Mouse (Mus musculus) limb, embryonic 14.5 days (tissue): ENCODE measurements around the gene Nox4. TPM values are rescaled to one million over a fixed set of nuclear protein-coding genes. Genes with fewer than 3 reads are reported as not detected.

Experiments
- ATAC-seq: fragments of 200-750 bp; cut with Nextera tagmentation; 2 replicates; pipeline ENCODE4 v1.8.0; 2017; ENCODE audit warnings: low read depth, moderate number of reproducible peaks, moderate TSS enrichment; ENCODE audit not compliant: low FRiP score
- DNase-seq: peaks from one replicate; pipeline ENCODE4 v3.0.0-alpha.2; 2015; ENCODE audit warnings: low spot score
- H3K27ac ChIP-seq: fragments of 300-500 bp; sonication (generic); replicated peaks from 2 replicates; pipeline ENCODE4 v1.5.1; 2014; ENCODE audit warnings: low read depth, mild to moderate bottlenecking, low read length, moderate library complexity, mixed read lengths
- H3K27me3 ChIP-seq: fragments of 300-500 bp; sonication (generic); 2 replicates; pipeline ENCODE4 v1.6.1; 2014; ENCODE audit warnings: low read length, mixed read lengths; ENCODE audit not compliant: control insufficient read depth, insufficient read depth
- H3K36me3 ChIP-seq: fragments of 300-500 bp; sonication (generic); 2 replicates; pipeline ENCODE4 v1.6.1; 2014; ENCODE audit warnings: mild to moderate bottlenecking, low read length, moderate library complexity, mixed read lengths; ENCODE audit not compliant: control insufficient read depth, insufficient read depth
- H3K4me1 ChIP-seq: fragments of 300-500 bp; sonication (generic); 2 replicates; pipeline ENCODE4 v1.6.1; 2014; ENCODE audit warnings: antibody characterized with exemption, low read length, mixed read lengths; ENCODE audit not compliant: control insufficient read depth, insufficient read depth
- H3K4me2 ChIP-seq: fragments of 300-500 bp; sonication (generic); replicated peaks from 2 replicates; pipeline ENCODE4 v1.6.1; 2014; ENCODE audit warnings: low read depth, mild to moderate bottlenecking, low read length, moderate library complexity; ENCODE audit not compliant: severe bottlenecking
- H3K4me3 ChIP-seq: fragments of 300-500 bp; sonication (generic); replicated peaks from 2 replicates; pipeline ENCODE4 v1.5.1; 2014; ENCODE audit warnings: low read length
- H3K9ac ChIP-seq: fragments of 300-500 bp; sonication (generic); 2 replicates; pipeline ENCODE4 v1.6.1; 2014; ENCODE audit warnings: mild to moderate bottlenecking, low read depth, low read length, moderate library complexity; ENCODE audit not compliant: severe bottlenecking
- H3K9me3 ChIP-seq: fragments of 300-500 bp; sonication (generic); 2 replicates; pipeline ENCODE4 v1.6.1; 2016; ENCODE audit warnings: low read length; ENCODE audit not compliant: control insufficient read depth
- POLR2A ChIP-seq: fragments of 200-500 bp; IDR thresholded peaks from 2 replicates; pipeline ENCODE4 v1.8.0; 2012; ENCODE audit warnings: inconsistent platforms, mild to moderate bottlenecking, moderate library complexity, borderline replicate concordance; ENCODE audit not compliant: insufficient read depth, insufficient read length; ENCODE audit errors: extremely low read depth
- WGBS: fragments of 180-500 bp; shearing (Covaris S2); extraction: QIAGEN DNeasy Blood & Tissue Kit; methylation state at CpG from one replicate; pipeline ENCODE4 v1.1.7; 2014; 5-methylcytosine and 5-hydroxymethylcytosine counted together
- polyA plus RNA-seq, 2 experiments: library from polyadenylated mRNA; depleted of rRNA in 1 of 2; stranded (reverse) in 1 of 2; unstranded in 1 of 2; fragments of >200 nt; fragmentation: Nextera tagmentation in 1 of 2; extraction: Ambion mirVana in 1 of 2; gene quantifications; 2 replicates each; pipeline versions ENCODE4 v1.2.1 to v1.2.3; 2012 to 2014

Nox4 gene
- polyA plus RNA-seq, 2 experiments = 4.1 to 5.7 TPM

- H3K36me3 ChIP-seq = no peaks in the 10 kb centered on the region
- no peak overlapping the region for H3K4me3 ChIP-seq
- ATAC-seq (no peak), DNase-seq (no peak)
- no peak overlapping the region for H3K27ac ChIP-seq
- WGBS = 81% methylated on average over 1 of the region's 1 CpGs
- H3K4me2 ChIP-seq = no peak overlapping the region
- no peak for TF ChIP-seq POLR2A
- H3K9ac ChIP-seq = no peak overlapping the region
- H3K4me1 ChIP-seq = no peaks in the 10 kb centered on the region
- H3K9me3 ChIP-seq = no peaks in the 10 kb centered on the region
- no peaks in the 10 kb centered on the region for H3K27me3 ChIP-seq
These were observed 167.4 kb downstream of the Nox4 start for GRCm38 (mm10) chr7:87413271-87413670.

Other genes starting within 250 kb of the Nox4 start
- not detected in 2 replicates for gene Vmn2r79, start 250.0 kb upstream of the Nox4 start, polyA plus RNA-seq (2012; rRNA removed)
- gene Vmn2r79, start 250.0 kb upstream of the Nox4 start, polyA plus RNA-seq (2014; fragmentation: Nextera tagmentation; extraction: Ambion mirVana) = not detected in 2 replicates
- gene Tyr, start 247.4 kb downstream of the Nox4 start, polyA plus RNA-seq (2012; rRNA removed) = 0.23 and 0.39 TPM in 2 replicates
- gene Tyr, start 247.4 kb downstream of the Nox4 start, polyA plus RNA-seq (2014; fragmentation: Nextera tagmentation; extraction: Ambion mirVana) = 0.43 and 0.90 TPM in 2 replicates